ENCODE assay signal across 31 mouse cellular contexts in the genomic region with DNA sequence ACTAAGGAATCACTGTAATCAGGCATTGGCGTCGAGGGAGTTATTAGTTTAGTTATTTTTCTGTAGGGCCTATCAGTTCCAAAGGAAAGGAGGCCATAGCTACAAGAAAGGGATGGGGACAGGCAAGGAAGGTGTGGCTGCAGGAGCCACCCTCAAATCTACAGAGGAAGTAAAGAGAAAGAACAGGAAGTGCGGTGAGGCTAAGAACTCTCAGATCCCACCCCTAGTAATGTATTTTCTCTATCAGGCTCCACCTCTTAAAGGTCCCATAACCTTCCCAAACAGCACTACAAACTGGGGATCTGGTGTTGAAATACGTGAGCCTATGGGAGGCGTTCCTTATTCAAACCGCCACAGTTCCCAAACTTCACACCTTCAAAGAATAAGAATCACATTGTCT. TPM values are rescaled to one million over a fixed set of nuclear protein-coding genes. Genes with fewer than 3 reads are reported as not detected.
"Had no signal": no experiment of that assay in that cellular context is flagged by ENCODE, and none has a peak within 500 bp of the region (broad histone marks: within the 10 kb centered on the region; RNA-seq: fewer than 3 reads in every experiment).

No protein-coding gene starts in this region.

- H3K36me3 ChIP-seq: limb, embryonic 12.5 days; limb, embryonic 15.5 days; midbrain, embryonic 10.5 days; midbrain, embryonic 13.5 days; neural tube, embryonic 13.5 days had no signal

- H3K9ac ChIP-seq: limb, embryonic 12.5 days; limb, embryonic 15.5 days; liver, embryonic 14.5 days; liver, postnatal 0 days; midbrain, embryonic 13.5 days; neural tube, embryonic 13.5 days had no signal

- DNase-seq: kidney, adult 18-20 months; kidney, adult 9 months; kidney, postnatal 14 days; kidney, postnatal 4 days; liver, postnatal 0 days; lung, postnatal 36 days; retina, postnatal 1 day; right cerebral cortex, postnatal 4 days; thymus, adult 2 months; thymus, postnatal 14 days had no signal

- ATAC-seq: liver, postnatal 0 days; lung, postnatal 0 days; midbrain, embryonic 13.5 days; midbrain, embryonic 16.5 days had no signal

- H3K4me1 ChIP-seq: megakaryocyte, embryonic 14.5 days had no signal

- H3K4me3 ChIP-seq: limb, embryonic 12.5 days; limb, embryonic 15.5 days; megakaryocyte, embryonic 14.5 days; midbrain, embryonic 10.5 days; midbrain, embryonic 13.5 days; myocyte; neural tube, embryonic 13.5 days had no signal

- H3K4me2 ChIP-seq: limb, embryonic 12.5 days; limb, embryonic 15.5 days; liver, embryonic 11.5 days; midbrain, embryonic 13.5 days; neural tube, embryonic 13.5 days had no signal

- H3K27ac ChIP-seq: limb, embryonic 12.5 days; limb, embryonic 15.5 days; liver, embryonic 14.5 days; midbrain, embryonic 10.5 days; midbrain, embryonic 13.5 days; neural tube, embryonic 13.5 days; stomach, postnatal 0 days had no signal

- H3K9me3 ChIP-seq: limb, embryonic 12.5 days; limb, embryonic 15.5 days; midbrain, embryonic 10.5 days; midbrain, embryonic 13.5 days; neural tube, embryonic 13.5 days had no signal

RNA-seq across cellular contexts. Expression of gene Dbx1, which starts 52.9 kb away (rescaled TPM):
- total RNA-seq: layer of hippocampus, adult 18-20 months; layer of hippocampus, postnatal 14 days; left cerebral cortex, adult 8-10 months; left cerebral cortex, postnatal 25 days; monocyte, adult 5-6 weeks; neutrophil, adult 5-6 weeks had no signal
- polyA plus RNA-seq: kidney, embryonic 16.5 days; liver, embryonic 11.5 days; liver, embryonic 14.5 days; liver, postnatal 0 days; lung, postnatal 0 days; myocyte; stomach, embryonic 14.5 days; stomach, postnatal 0 days; urinary bladder, adult 2 months had no signal
